Mouse (Mus musculus) cerebellum, adult 11 months (tissue): ENCODE results near the gene Ppp1r9b.
"Not testable (repeated sequence)": the region's sequence is repeated elsewhere in the genome, so short reads cannot be mapped to it uniquely, and the experiment has no call there.

Source experiments
- DNase-seq: peaks from one replicate; pipeline ENCODE4 v3.0.0; 2022

Ppp1r9b gene

DNA sequence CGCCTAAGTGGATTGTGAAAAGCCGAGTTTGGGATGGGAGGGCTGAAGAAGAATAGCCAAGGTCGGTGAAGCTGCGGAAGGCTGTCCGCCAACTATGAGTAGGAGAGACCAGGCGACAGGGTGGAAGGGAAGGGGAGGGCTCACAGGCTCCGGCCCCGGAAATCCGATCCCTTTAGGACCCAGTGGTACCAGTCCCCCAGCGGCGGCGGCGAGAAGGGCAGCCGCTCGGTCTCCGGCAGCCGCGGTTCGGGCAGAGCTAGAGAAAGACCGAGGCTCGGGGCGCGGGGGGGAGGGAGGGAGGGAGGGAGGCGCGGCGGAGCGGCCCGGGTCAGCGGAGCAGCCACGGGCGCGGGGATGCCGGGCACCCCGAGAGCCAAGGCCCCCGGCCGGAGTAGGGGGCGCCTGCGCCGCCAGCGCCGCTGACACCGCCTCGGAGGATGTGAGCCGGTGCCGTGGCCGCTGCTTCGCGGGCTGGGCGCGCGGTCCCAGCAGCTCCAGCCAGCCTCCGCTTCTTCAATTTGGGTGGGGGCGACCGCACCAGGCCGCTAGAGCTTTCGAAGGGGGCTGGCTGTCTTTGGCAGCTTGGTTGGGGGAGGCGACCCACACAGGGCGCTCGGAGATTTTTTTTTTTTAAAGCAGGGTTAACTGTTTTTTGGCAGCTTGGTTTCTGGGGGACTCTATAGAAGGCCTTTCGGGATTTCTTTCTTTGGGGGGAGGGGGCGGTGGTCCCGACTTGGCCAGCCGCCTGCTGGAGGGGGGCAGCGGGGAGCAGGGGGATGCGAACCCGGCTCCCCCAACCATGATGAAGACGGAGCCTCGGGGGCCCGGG lies at the start of gene Ppp1r9b:
Gene Ppp1r9b (plus strand): TSS at position 287 of the 829 bp plus-strand sequence.
- peak; percentile 89 for DNase-seq

DNA sequence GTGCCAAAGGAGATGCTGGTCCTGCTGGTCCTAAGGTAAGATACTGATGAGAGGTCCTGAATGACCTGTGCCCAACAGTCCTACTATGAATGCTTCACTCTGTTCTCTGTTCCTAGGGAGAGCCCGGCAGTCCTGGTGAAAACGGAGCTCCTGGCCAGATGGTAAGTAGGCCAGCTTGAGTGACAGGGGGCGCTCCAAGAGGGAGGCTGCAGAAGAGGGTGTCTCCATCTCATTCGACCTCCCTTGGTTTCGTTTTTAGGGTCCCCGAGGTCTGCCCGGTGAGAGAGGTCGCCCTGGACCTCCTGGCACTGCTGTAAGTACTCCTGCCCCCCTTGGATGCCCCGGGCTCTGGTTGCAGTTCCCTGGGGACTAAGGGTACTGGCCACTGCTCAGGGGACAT lies 49.7 kb upstream of the Ppp1r9b start:
- no peak for DNase-seq

DNA sequence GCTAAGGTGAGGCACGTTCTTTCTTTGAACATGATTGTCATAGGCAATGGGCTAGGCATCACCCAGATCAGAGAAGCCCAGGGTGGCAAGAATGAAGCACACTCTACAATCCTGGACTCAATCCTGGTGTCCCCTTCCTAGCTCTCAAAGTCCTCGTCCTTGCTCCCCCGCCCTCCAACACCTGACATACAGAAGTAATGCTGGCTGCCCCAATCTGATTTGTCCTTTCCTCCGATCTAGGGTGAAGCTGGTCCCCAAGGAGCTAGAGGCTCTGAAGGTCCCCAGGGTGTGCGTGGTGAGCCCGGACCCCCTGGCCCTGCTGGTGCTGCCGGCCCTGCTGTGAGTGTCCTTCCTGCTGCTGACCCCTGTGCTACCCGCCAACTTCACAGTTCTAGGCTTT lies 49.1 kb upstream of the Ppp1r9b start:
- DNase-seq, result no peak

DNA sequence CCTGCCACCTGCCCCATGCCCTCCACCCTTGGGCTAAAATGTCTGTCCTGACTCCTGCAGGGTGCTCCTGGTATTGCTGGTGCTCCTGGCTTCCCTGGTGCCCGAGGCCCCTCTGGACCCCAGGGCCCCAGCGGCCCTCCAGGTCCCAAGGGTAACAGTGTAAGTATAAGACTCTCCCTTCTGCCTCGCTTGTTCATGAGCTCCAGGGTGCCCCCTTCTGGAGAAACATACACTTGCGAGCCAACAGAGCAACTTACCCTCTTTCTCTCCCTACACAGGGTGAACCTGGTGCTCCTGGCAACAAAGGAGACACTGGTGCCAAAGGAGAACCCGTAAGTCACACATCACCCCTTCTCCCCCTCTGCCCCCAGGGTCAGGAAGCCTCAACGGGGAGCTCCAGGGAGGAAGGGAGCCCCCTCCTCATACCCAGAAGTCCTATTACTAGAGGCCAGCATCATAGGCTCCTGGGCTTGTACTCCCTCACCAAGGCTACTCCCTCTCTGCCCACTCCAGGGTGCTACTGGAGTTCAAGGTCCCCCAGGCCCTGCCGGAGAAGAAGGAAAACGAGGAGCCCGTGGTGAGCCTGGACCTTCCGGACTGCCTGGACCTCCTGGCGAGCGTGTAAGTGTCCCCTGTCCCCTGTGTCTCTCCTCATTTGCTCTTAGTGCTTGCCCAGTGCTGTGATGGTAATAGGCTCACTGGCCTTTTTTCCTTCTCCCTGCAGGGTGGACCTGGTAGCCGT lies 48.4 kb upstream of the Ppp1r9b start:
- no peak for DNase-seq

- no peak for DNase-seq
These were observed 47.8 kb upstream of the Ppp1r9b start for GRCm38 (mm10) chr11:94943054-94943453.

DNA sequence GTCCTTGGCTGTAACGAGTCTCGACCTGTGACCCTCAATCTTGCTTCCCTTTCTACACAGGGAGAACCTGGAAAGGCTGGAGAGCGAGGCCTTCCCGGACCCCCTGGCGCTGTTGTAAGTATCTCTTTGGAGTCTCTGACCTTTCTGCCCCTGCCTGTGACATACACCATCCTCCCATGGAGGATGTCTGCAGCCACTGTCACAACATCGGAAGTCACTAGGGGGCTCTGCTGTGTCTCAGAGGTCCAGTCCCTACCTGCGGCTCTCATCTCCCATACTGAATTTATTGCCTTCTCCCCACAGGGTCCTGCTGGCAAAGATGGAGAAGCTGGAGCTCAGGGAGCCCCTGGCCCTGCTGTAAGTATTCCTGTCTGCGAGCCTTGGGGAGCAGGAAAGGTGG lies 46.5 kb upstream of the Ppp1r9b start:
- no peak for DNase-seq

- DNase-seq, result no peak
These were observed 45.6 kb upstream of the Ppp1r9b start for GRCm38 (mm10) chr11:94945236-94945635.

DNA sequence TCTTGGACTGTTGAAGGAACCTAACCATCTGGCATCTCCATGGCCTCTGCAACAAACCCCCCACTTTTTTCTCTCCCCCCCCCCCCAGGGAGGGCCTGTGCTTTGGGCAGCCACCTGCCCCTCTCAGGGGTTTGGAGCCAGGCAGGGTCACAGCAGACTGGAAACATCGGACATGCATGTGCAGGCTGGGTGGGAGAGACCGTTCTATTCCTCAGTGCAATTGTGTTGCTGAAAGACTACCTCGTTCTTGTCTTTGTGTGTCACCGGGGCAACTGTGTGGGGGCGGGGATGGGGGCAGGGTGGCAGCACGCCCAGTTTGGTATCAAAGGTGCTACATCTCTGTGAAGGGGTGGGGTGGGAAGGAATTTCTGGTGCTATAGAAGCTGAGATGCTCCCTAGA lies 38.7 kb upstream of the Ppp1r9b start:
- DNase-seq, result no peak

DNA sequence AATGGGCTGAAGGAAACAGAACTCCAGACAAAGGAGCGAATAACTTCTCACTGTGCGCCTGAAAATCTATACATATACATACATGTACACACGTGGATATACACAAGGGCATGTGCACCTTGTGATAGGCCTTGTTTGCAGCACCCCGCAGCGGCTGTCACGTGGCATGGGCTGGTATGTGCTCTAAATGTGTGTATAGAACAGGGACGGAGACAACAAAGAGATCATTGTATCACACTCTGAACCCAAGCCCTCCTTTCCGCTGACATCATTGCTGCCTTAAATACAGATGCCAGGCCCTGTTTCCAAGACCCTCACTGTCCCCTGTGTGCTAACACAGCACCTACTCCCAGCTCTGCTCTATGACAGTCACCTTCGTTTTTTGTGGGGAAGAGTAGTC lies 35.7 kb upstream of the Ppp1r9b start:
- DNase-seq, result no peak

- no peak for DNase-seq
These were observed 33.2 kb upstream of the Ppp1r9b start for GRCm38 (mm10) chr11:94957693-94958064.

DNA sequence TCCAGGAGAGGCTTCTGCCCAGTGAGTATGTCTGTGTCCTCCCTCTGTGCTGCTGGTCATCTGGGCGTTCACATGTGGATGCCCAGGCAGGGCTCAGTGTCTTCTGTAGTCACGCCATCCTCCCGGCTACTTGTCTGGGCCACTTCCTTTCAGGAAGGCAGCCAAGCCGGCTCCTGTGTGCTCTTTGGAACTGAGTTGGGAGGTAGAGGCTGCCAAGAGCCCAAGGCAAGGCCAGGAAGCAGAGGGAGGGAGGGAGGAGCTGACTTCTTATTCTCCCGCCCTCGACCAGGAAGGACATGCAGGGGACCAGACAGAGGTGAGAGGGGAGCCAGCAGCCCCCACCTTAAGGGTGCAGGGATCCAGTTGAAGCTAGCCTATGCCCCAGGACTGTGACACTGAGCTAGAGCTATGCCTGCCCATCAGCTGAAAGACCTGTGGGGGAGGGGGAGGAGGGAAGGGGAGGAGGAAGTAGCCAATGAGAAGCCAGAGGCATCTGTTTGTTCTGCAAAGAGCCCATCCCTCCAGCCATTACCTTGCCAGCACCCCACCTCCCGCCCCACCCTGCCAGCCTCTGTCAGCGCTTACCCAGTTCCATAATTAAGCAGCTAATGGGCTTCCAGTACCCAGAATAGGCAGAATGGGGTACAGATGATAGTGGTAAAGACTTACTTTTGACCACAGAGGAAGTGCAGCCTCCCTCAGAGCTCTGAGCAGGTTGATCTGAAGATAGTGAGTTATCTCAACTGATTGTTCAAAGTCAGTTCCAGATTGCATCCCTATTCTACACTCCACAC lies 32.6 kb upstream of the Ppp1r9b start:
- DNase-seq, result no peak

- DNase-seq, result no peak
These were observed 28.2 kb upstream of the Ppp1r9b start for GRCm38 (mm10) chr11:94962534-94963101.

DNA sequence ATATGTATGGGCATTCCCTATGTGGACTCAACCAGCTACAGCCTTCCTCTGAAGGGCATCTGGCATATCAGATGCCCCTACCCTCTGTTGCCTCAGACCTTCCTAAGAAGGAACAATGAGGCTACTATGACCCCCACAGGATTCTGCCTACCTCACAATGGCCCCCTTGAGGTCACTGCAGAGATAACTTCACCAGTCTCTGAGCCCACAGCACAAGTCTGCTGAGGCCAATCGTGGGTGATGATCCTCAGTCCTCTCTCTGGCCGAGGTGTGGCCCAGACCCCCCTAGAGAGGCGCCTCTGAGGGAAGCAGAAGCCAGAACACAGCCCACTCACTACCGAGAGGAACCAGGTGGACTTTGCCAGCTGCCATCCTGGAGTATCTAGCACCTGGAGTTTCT lies 23.4 kb upstream of the Ppp1r9b start, which contains the start of gene Hils1:
Gene Hils1 (plus strand): TSS at position 175 of the 400 bp plus-strand sequence.
- DNase-seq, result no peak

GRCm38 (mm10) chr11:94968187-94968586 lies 22.6 kb upstream of the Ppp1r9b start:
- DNase-seq, result no peak

- not testable (repeated sequence) for DNase-seq
These were observed 21.1 kb upstream of the Ppp1r9b start for GRCm38 (mm10) chr11:94969709-94970108.

GRCm38 (mm10) chr11:94970210-94970943 lies 20.5 kb upstream of the Ppp1r9b start:
- DNase-seq, result no peak

DNA sequence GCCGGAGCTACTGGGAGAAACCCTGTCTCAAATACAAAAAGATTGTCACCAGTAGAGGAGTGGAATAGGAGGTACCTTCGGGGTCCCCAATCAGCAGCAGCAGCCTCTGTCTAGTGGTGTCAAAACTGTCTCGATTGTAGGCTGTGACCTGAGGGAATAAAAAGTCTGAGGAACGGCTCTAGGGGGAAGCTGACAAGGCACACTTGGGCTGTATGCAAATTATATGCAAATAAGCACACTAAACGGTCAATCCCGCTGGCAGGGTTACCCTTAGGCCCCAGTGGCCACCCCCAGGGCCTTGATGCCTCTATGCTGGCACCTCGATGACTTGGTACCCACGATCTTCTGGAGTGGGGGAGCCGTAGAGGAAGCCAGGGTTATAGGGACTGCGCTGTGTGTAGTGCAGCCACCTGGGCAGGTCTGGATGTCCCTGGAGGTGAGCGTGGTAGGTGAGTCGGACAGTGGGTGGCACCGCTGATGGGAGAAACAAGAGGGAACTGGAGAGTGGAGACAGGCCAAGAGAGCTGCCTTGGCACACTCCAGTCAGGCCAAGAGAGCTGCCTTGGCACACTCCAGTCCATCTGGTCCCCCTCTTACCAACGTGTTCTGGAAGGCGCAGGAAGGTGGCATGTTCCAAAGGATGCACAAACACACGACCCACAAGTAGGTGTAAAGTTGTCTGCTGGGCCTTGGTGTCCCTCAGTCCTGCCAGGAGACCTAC lies 18.8 kb upstream of the Ppp1r9b start:
- DNase-seq, result no peak

- no peak for DNase-seq
These were observed 17.9 kb upstream of the Ppp1r9b start for GRCm38 (mm10) chr11:94972887-94973286.

DNA sequence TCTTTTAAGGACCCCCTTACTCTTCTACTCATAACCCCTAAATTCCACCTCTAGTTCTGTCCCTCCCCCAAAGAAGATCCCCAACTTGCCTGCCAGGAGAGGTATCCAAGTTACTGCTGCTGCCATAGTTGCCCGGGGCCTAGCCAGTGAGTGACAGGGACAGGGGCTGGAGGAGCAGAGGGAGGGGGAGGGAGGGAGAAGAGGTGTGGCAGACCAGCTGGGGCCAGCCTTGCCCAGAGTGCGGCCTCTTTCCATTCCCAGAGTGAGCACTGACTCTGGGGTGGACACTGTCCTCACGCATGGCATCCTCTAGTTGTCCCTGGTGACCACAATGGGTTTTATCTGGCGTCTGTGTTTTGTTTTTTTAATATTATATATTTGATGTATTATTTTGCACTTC lies 17.5 kb upstream of the Ppp1r9b start:
- no peak for DNase-seq

DNA sequence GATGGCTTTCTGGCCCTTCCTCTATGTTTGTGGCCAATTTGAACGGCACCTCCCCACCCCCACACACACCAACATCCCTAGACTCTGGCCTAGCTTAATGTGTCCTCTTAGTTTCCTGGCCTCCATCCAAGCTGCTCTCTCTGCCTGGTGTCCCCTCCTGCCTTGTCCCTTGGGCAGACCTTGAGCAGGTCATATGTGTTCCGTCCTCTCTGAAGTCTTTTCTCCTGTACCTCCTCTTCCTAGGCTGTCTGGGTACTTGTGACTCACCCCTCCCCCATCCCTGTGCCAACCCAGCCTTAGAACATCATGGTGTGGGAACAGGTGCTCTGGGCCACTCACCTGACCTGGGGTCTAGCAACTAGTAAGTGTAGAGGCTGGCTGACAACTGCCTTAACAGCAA lies 15.9 kb upstream of the Ppp1r9b start:
- DNase-seq, result no peak

DNA sequence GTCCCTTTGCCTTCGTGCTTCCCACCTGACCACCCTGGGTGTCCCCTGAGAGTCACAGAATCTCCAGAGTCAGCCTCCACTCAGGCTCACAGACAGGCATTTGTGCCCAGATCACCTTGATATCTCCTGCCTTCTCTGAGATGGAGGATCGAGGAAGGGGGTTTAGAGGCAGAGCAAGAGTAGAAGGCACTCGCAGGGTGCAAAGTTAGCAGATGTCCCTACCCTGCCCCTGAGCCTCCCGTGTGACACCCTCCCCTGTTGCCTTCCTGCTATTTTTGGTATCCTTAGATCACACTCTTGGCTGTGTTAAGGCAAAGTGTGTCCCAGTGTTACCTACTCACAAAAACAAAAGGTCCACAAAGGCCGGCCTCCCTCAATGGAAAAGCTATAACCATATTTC lies 14.6 kb upstream of the Ppp1r9b start, which contains the start of gene Sgca:
Gene Sgca (minus strand): TSS at position 129 of the 400 bp plus-strand sequence.
- no peak for DNase-seq
